Mouse (Mus musculus): Measurements from ENCODE around the gene Akr1c19.
"Not testable (repeated sequence)": the region's sequence is repeated elsewhere in the genome, so short reads cannot be mapped to it uniquely, and the experiment has no call there.

- TF ChIP-seq CTCF (IDR thresholded peaks at IDR 0.05; ENCODE audit: control insufficient read depth, insufficient read depth, insufficient replicate concordance, low read depth, low read length); POLR2A (IDR thresholded peaks at IDR 0.05; ENCODE audit: control insufficient read depth, low read depth, low read length): not testable (repeated sequence)
These were observed 37.0 kb downstream of the Akr1c19 start for GRCm38 (mm10) chr13:4265455-4265854.
